Mouse (Mus musculus) brain, embryonic 14.5 days (tissue): Measurements from ENCODE around the gene Akr1b8.
"Not testable (repeated sequence)": the region's sequence is repeated elsewhere in the genome, so short reads cannot be mapped to it uniquely, and the experiment has no call there.

Experiments used
- CTCF ChIP-seq: fragments of 200-500 bp; IDR thresholded peaks from 2 replicates; pipeline ENCODE4 v1.5.1; 2012; ENCODE audit warnings: inconsistent platforms, mild to moderate bottlenecking, moderate library complexity, borderline replicate concordance; ENCODE audit not compliant: insufficient read depth, insufficient read length; ENCODE audit errors: extremely low read depth
- POLR2A ChIP-seq: fragments of 200-500 bp; IDR thresholded peaks from 2 replicates; pipeline ENCODE4 v1.6.1; 2012; ENCODE audit warnings: mild to moderate bottlenecking, inconsistent platforms, borderline replicate concordance; ENCODE audit not compliant: poor library complexity, insufficient read depth, insufficient read length, severe bottlenecking; ENCODE audit errors: extremely low read depth

DNA sequence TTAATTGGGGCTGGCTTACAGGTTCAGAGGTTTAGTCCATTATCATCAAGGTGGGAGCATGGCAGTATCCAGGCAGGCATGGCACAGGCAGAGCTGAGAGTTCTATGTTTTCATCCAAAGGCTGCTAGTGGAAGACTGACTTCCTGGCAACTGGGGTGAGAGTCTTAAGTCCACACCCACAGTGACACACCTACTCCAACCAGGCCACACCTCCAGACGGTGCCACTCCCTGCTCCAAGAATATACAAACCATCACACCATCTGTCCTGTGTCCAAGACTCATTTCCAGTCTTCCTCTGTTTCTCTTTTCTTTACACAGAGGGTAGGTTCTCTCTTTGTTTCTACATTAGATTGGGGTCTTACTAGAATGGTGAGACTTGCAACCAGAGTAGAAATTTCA lies 59.5 kb downstream of the Akr1b8 start:
- TF ChIP-seq CTCF, POLR2A: not testable (repeated sequence)
